Mouse (Mus musculus) kidney, postnatal 0 days (tissue): ENCODE data around the gene Pex6. TPM values are rescaled to one million over a fixed set of nuclear protein-coding genes. Genes with fewer than 3 reads are reported as not detected.
A peak's percentile ranks its signal among the peaks of the same experiment; 100 is the strongest.

Experiments used
- ATAC-seq: fragments of 200-750 bp; cut with Nextera tagmentation; replicated peaks from 2 replicates; pipeline ENCODE4 v1.8.0; 2017; ENCODE audit warnings: low read depth, moderate number of reproducible peaks, moderate TSS enrichment, moderate library complexity; ENCODE audit not compliant: low FRiP score
- DNase-seq: peaks from one replicate; pipeline ENCODE4 v3.0.0-alpha.2; 2016; ENCODE audit warnings: low spot score
- H3K27ac ChIP-seq: fragments of 300-500 bp; sonication (generic); 2 replicates; pipeline ENCODE4 v1.5.1; 2014; ENCODE audit warnings: mild to moderate bottlenecking
- H3K27me3 ChIP-seq: fragments of 300-500 bp; sonication (generic); 2 replicates; pipeline ENCODE4 v1.6.1; 2014; ENCODE audit warnings: low read length, mixed read lengths; ENCODE audit not compliant: insufficient read depth
- H3K36me3 ChIP-seq: fragments of 300-500 bp; sonication (generic); 2 replicates; pipeline ENCODE4 v1.6.1; 2014; ENCODE audit warnings: low read length, mixed read lengths; ENCODE audit not compliant: insufficient read depth
- H3K4me1 ChIP-seq: fragments of 300-500 bp; sonication (generic); replicated peaks from 2 replicates; pipeline ENCODE4 v1.6.1; 2014; ENCODE audit warnings: antibody characterized with exemption, low read length, mixed read lengths; ENCODE audit not compliant: insufficient read depth
- H3K4me2 ChIP-seq: fragments of 300-500 bp; sonication (generic); 2 replicates; pipeline ENCODE4 v1.6.1; 2014; ENCODE audit warnings: mild to moderate bottlenecking, low read length, moderate library complexity, mixed read lengths
- H3K4me3 ChIP-seq: fragments of 300-500 bp; sonication (generic); replicated peaks from 2 replicates; pipeline ENCODE4 v1.5.1; 2014; ENCODE audit warnings: low read depth, low read length
- H3K9ac ChIP-seq: fragments of 300-500 bp; sonication (generic); 2 replicates; pipeline ENCODE4 v1.6.1; 2014; ENCODE audit warnings: low read depth, low read length
- H3K9me3 ChIP-seq: fragments of 300-500 bp; sonication (generic); replicated peaks from 2 replicates; pipeline ENCODE4 v1.6.1; 2016; ENCODE audit warnings: low read length, inconsistent platforms, mixed read lengths
- CTCF ChIP-seq: IDR thresholded peaks from 2 replicates; pipeline ENCODE4 v1.5.1; 2016; ENCODE audit warnings: antibody characterized with exemption, low read depth, mild to moderate bottlenecking, moderate library complexity
- WGBS: fragments of 180-500 bp; shearing (Covaris S2); extraction: QIAGEN DNeasy Blood & Tissue Kit; methylation state at CpG from one replicate; pipeline ENCODE4 v1.1.7; 2014; 5-methylcytosine and 5-hydroxymethylcytosine counted together
- polyA plus RNA-seq: library from polyadenylated mRNA; unstranded; fragments of >200 nt; fragmentation: Nextera tagmentation; extraction: Ambion mirVana; gene quantifications from 2 replicates; pipeline ENCODE4 v1.2.1, GENCODE M21; 2015

Pex6 gene
- 20.5 and 25.6 TPM in 2 replicates for polyA plus RNA-seq

GRCm38 (mm10) chr17:46710959-46711597, at the start of gene Pex6:
Pex6 (plus strand) TSS chr17:46711463.
- H3K36me3 ChIP-seq = peaks cover 15% of the 10 kb centered on the region
- H3K4me3 ChIP-seq = peak within 1 kb of the TSS; percentile 100
- DNase-seq = peak; percentile 97
- H3K9ac ChIP-seq = peak within 1 kb of the TSS; percentile 95
- peaks cover 11% of the 10 kb centered on the region; the same call in 1 of the 2 replicates for H3K4me1 ChIP-seq
- WGBS = 7% methylated on average over 36 of the region's 36 CpGs
- TF ChIP-seq CTCF = no peak
- no peaks in the 10 kb centered on the region for H3K27me3 ChIP-seq
- peak; percentile 87 for ATAC-seq
- no peaks in the 10 kb centered on the region for H3K9me3 ChIP-seq
- H3K4me2 ChIP-seq = peak within 1 kb of the TSS; percentile 99
- peak within 1 kb of the TSS; percentile 86 for H3K27ac ChIP-seq

GRCm38 (mm10) chr17:46661981-46662380, 49.3 kb upstream of the Pex6 start:
- 82% methylated on average over 12 of the region's 12 CpGs for WGBS
- ATAC-seq (no peak), DNase-seq (no peak)
- no peaks in the 10 kb centered on the region for H3K4me1 ChIP-seq
- peaks cover 84% of the 10 kb centered on the region for H3K36me3 ChIP-seq
- H3K27me3 ChIP-seq = no peaks in the 10 kb centered on the region
- H3K9me3 ChIP-seq = no peaks in the 10 kb centered on the region
- H3K27ac ChIP-seq = no peak overlapping the region
- H3K9ac ChIP-seq = no peak overlapping the region
- no peak overlapping the region for H3K4me2 ChIP-seq
- no peak for TF ChIP-seq CTCF
- no peak overlapping the region for H3K4me3 ChIP-seq

GRCm38 (mm10) chr17:46662730-46663129, 48.5 kb upstream of the Pex6 start:
- H3K9me3 ChIP-seq = no peaks in the 10 kb centered on the region
- H3K27ac ChIP-seq = no peak overlapping the region
- DNase-seq (no peak), ATAC-seq (no peak)
- TF ChIP-seq CTCF = no peak
- H3K4me3 ChIP-seq = no peak overlapping the region
- no peaks in the 10 kb centered on the region for H3K4me1 ChIP-seq
- H3K9ac ChIP-seq = no peak overlapping the region
- peaks cover 80% of the 10 kb centered on the region for H3K36me3 ChIP-seq
- no peaks in the 10 kb centered on the region for H3K27me3 ChIP-seq
- 55% methylated on average over 5 of the region's 5 CpGs for WGBS
- H3K4me2 ChIP-seq = no peak overlapping the region

GRCm38 (mm10) chr17:46667712-46668111, 43.6 kb upstream of the Pex6 start:
- DNase-seq (no peak), ATAC-seq (0 out of 2 replicates have a peak, but pooled peaks have one; percentile 37)
- WGBS = 83% methylated on average over 16 of the region's 16 CpGs
- no peak overlapping the region for H3K9ac ChIP-seq
- H3K27ac ChIP-seq = no peak overlapping the region
- H3K27me3 ChIP-seq = no peaks in the 10 kb centered on the region
- no peaks in the 10 kb centered on the region for H3K4me1 ChIP-seq
- peaks cover 58% of the 10 kb centered on the region for H3K36me3 ChIP-seq
- no peaks in the 10 kb centered on the region for H3K9me3 ChIP-seq
- no peak overlapping the region for H3K4me2 ChIP-seq
- TF ChIP-seq CTCF = no peak
- no peak overlapping the region for H3K4me3 ChIP-seq

- DNase-seq (no peak), ATAC-seq (no peak)
- H3K36me3 ChIP-seq = peaks cover 37% of the 10 kb centered on the region
- H3K4me2 ChIP-seq = no peak overlapping the region
- H3K27ac ChIP-seq = no peak overlapping the region
- H3K9me3 ChIP-seq = no peaks in the 10 kb centered on the region
- 95% methylated on average over 10 of the region's 10 CpGs for WGBS
- no peak for TF ChIP-seq CTCF
- H3K27me3 ChIP-seq = no peaks in the 10 kb centered on the region
- H3K4me3 ChIP-seq = no peak overlapping the region
- no peak overlapping the region for H3K9ac ChIP-seq
- H3K4me1 ChIP-seq = peaks cover 11% of the 10 kb centered on the region; the same call in 1 of the 2 replicates
Observed at GRCm38 (mm10) chr17:46669911-46670310, 41.4 kb upstream of the Pex6 start.

GRCm38 (mm10) chr17:46673850-46674529, 37.3 kb upstream of the Pex6 start, which contains the start of gene Rrp36:
Rrp36 (minus strand) TSS chr17:46674352.
- Histone ChIP-seq H3K9ac (peak within 1 kb of the TSS; percentile 83), H3K4me1 (peaks cover 20% of the 10 kb centered on the region; the same call in 1 of the 2 replicates), H3K27me3 (no peaks in the 10 kb centered on the region), H3K9me3 (no peaks in the 10 kb centered on the region), H3K4me2 (peak within 1 kb of the TSS; percentile 72), H3K36me3 (peaks cover 36% of the 10 kb centered on the region), H3K4me3 (peak within 1 kb of the TSS; percentile 81), H3K27ac (peak within 1 kb of the TSS; percentile 91)
- WGBS = under 1% methylated on average over 43 of the region's 43 CpGs
- no peak for TF ChIP-seq CTCF
- peak; percentile 84 for ATAC-seq
- DNase-seq = peak; percentile 98
